Mouse (Mus musculus) adrenal gland, postnatal 4 days (tissue): ENCODE measurements around the gene Pifo. TPM values are rescaled to one million over a fixed set of nuclear protein-coding genes. Genes with fewer than 3 reads are reported as not detected.

ENCODE experiments used
- DNase-seq, 2 experiments: peaks; one replicate each; pipeline ENCODE4 v3.0.0; 2021 to 2022; ENCODE audit warnings: low spot score in 2 of 2, mixed read lengths in 2 of 2
- total RNA-seq, 2 experiments: library from RNA; stranded (reverse); gene quantifications; 2 replicates each; pipeline ENCODE4 v1.2.3; 2021

Gene Pifo
- total RNA-seq, 2 experiments from 2014 or later: not detected

DNA sequence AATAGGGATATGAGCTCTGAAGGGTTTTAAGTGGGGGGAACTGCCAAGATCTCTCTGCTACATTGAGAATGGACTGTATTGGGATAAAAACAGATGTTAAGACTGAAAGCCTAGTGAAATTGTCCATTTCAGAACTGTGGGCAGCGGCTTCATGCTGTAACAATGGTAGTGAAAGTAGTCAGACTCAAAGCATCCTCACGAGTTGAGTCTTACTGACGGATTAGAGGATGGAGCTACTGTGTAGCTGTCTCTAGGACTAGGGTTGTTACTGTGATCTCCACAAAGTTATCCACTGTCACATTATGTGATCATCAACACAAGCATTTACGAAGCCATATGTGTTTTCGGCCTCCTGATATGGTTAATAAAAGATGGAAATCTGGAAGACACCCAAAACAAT is 56.2 kb downstream of the Pifo start:
- DNase-seq: no peak

DNA sequence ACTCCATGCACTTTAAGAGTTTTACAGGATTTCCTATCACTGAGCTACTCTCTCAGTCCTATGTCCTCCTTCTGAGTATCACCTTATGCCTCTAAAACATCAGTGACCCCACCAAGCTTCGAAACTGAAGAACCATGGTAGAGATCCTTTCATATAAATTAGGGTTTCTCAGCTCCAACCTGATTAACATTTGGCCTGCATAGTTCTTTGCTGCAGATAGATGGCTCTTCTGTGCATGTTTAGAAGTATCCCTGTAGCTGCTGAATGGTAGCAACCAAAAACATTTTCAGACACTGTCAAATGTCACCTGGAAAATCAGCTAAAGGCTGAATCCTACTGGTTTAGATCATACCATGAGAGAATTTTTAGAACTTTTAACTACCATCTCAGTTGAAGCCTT is 57.2 kb downstream of the Pifo start:
- DNase-seq: no peak

DNA sequence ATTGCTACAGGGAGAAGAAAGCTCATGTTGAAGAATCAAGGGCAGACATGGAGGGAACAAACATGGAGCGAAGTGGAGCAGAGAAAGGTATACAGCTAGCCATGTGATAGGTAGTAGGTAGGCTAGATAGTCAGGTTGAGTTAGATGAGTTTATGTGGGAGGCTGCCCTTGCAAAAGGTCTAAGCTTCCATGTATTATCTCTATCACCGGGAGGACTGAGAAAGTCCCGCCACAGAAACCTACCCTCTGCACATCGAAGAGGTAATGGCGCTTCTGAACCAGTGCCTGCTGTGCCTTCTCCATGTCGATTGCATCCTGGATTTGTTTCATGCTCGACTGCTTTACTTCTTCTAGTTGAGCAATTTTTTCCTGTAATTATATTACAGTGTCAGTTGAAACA is 63.1 kb downstream of the Pifo start:
- no peak for DNase-seq

Other genes with a start within 250 kb of the Pifo start
- 100 to 1,000 TPM; 170 to 173 TPM for gene Rap1a, start 213.3 kb downstream of the Pifo start, total RNA-seq
- under 1 TPM; 0.17 to 0.25 TPM for gene Adora3, start 143.8 kb downstream of the Pifo start, total RNA-seq
- under 1 TPM in 1 of 2 experiments, not detected in 1; 0.25 TPM for gene Tmigd3, start 143.7 kb downstream of the Pifo start, total RNA-seq
- 1 to 10 TPM in 1 of 2 experiments, under 1 TPM in 1; 0.78 to 1.0 TPM for gene I830077J02Rik, start 82.0 kb downstream of the Pifo start, total RNA-seq
- gene Wdr77, start 55.3 kb downstream of the Pifo start, total RNA-seq: 10 to 100 TPM; 74.0 to 76.3 TPM
- 100 to 1,000 TPM; 328 to 331 TPM for gene Atp5f1, start 54.5 kb downstream of the Pifo start, total RNA-seq
- 1 to 10 TPM; 1.7 to 2.0 TPM for gene Ovgp1, start 40.9 kb downstream of the Pifo start, total RNA-seq
- not detected for gene Chil5, start 18.2 kb upstream of the Pifo start, total RNA-seq
- not detected for gene Chia1, start 98.6 kb upstream of the Pifo start, total RNA-seq
- gene Chil3, start 152.9 kb upstream of the Pifo start, total RNA-seq: 10 to 100 TPM in 1 of 2 experiments, 1 to 10 TPM in 1; 6.2 to 14.3 TPM
- gene Chil4, start 204.9 kb upstream of the Pifo start, total RNA-seq: not detected